Mouse (Mus musculus) ES-Bruce4 (cell line): ENCODE measurements around the gene Prss43.

Experiments used
- CTCF ChIP-seq: IDR thresholded peaks from one replicate; pipeline ENCODE4 v1.8.1; 2011; ENCODE audit warnings: low read depth, low read length
- POLR2A ChIP-seq: IDR thresholded peaks from one replicate; pipeline ENCODE4 v1.8.1; 2011; ENCODE audit warnings: low read length; ENCODE audit not compliant: insufficient read depth

GRCm38 (mm10) chr9:110879998-110880561 is 53.6 kb downstream of the Prss43 start, which contains the start of gene Tmie:
- TF ChIP-seq CTCF, result no peak
- TF ChIP-seq POLR2A, result no peak
